Mouse (Mus musculus) layer of hippocampus, adult 8-10 months (tissue): ENCODE results near the gene Ttll5. TPM values are rescaled to one million over a fixed set of nuclear protein-coding genes. Genes with fewer than 3 reads are reported as not detected.

ENCODE experiments used
- DNase-seq, 2 experiments: peaks; one replicate each; pipeline ENCODE4 v3.0.0; 2022; ENCODE audit warnings: low spot score in 2 of 2
- total RNA-seq, 4 experiments: library from RNA; stranded (reverse); gene quantifications; 2 replicates each; pipeline ENCODE4 v1.2.4; 2022

The Ttll5 gene
- total RNA-seq, 4 experiments from 2014 or later = 43.8 to 55.8 (median 51.1) TPM

DNA sequence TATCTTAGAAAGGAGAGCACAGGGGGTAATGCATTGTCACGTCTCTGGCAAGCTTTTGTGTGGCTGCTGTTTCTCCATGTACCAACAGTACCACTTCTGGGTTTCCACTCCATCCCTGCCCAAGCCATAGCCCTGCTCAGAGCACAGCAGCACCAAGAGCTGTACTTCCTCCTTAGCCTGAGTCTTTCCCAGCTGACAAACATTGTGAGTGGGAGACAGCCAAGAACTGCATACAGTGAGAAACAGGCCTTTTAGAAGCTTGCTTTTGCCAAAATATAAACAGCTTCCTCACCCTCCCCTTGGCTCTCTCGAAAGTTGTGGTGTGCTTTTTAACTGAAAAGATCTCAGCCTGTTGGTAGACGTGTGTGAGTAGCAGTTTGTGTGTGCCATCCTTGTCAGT, 182.9 kb downstream of the Ttll5 start:
- DNase-seq = no peak

DNA sequence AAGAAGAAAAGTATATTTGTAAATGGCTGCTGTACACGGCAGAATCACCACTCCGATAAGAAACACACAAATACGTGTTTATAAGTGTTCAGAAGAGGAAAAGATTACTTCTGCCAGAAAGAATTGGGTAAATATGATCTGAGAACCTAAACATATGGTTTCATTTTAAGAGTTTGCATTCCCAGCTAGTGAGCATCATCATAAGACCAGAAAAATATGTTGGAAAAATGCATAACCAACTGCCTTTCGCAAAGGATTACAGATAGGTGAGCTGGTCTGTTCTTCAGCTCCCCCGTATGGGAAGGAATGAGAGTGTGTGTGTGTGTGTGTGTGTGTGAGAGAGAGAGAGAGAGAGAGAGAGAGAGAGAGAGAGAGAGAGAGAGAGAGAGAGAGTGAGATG, 186.2 kb downstream of the Ttll5 start:
- DNase-seq = no peak

- DNase-seq = no peak
These were observed 187.7 kb downstream of the Ttll5 start for GRCm38 (mm10) chr12:86012195-86012594.

DNA sequence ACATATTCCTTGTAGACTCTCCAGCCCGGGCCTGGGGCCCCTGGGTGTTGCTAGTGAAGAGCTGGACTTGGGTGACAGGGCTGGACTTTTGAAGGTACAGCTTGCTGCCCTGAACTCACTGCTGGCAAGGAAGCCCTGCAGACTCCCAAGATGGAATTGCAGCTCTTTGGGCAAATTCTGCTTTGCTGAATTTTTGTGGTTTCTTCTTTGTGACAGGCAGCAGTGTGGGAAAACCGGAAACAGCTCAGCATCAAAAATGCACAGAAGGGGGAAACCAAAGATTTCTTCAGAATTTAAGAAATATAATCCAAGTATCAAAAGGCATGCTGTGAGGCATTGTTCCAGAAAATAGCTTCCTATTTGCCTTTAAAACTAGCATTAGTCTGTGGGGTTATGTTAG, 189.7 kb downstream of the Ttll5 start:
- DNase-seq = no peak

GRCm38 (mm10) chr12:86014621-86015020, 190.2 kb downstream of the Ttll5 start:
- DNase-seq = no peak

DNA sequence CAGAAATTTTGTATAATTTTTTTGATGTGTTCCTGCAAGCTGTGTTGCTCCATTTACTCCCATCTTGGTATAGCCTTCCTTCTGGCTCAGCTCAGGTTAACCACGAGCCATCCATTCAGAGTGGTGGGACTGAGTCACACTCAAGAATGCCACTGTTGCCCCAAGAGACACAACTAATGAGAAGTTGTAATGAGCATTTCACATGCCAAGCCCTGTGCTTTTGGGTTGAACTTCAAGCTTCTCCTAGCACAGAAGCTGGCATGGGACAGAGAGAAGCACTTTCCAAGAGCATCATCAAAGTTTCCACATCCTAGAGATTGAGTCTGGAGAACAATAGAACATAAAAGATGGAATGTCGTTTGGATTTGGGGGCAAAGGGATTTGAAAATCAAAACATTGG, 190.7 kb downstream of the Ttll5 start:
- DNase-seq = no peak

DNA sequence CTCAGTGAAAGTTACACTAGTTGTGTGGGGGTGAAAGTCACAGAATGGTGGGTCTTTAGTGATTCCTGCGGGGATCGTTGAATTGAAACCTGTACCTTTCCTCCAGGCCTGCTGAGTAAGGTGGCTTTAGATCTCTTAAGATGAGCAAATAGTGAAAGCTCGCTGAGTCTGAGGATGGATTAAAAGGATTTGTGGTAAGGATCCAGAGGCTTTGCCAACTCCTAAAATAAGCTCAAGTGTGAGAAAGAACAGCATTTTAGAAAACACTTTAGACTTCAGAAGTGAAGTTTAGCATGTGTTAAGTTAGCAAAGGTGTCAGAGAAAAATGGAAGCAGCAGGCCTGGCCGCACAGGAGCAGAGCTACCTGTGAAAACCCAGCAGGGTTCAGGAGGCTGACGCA, 192.9 kb downstream of the Ttll5 start:
- no peak for DNase-seq

DNA sequence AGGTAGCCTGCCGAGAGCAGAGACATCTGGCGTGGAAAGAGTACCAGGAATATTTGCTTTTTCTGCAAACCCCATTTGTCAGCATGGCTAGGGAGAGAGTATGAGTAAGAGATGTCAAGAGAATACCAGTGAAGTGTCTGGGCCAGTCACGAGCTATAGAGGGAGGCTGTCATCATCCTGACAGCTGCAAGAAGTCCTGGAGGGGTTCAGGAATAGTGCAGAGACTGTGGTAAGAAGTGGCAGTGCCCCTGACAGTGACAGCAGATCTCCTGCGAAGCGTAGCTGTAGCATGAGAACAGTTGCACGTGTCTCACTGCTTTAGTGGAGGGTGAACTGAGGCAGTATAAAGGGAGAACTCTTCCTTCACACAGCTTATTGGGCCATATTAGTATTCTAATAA, 197.1 kb downstream of the Ttll5 start:
- DNase-seq = no peak

GRCm38 (mm10) chr12:86022282-86022984, 198.0 kb downstream of the Ttll5 start:
- no peak for DNase-seq

DNA sequence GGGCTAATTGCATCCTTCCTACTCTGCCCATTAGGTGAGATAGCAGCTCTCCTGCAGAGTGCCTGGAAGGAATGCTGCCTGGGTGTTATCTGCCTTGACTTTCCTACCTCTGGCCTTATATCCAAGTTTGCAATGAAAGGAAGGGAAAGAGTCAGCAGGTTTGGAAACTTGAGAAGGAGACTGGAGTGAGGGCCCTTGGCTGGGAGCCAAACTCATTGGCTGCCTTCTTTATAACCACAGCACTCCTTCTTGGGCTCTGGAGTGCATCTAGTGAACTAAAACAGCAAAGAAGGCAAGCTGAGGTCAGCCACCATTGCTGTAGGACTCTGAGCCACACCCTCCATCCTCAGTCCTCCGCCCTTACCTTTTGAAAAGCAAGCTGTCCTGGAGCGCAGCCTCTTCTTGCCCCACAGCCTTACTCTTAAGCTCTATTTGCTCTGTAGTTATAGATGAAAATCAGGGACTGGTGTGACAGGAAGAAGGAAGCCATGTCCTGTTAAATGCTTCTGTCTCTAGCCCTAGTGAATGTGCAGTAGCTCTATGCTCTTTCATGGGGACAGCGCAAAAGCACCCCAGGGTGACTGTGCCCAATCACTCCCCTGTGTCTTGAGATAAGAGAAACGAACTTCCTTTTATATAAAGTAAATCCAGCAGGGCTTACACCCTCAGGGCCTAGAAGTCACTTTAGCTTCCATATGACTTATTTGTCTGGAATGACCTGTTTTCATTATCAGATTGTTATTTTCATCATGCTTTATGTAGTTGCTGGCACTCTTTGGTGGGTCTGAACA, 198.8 kb downstream of the Ttll5 start:
- DNase-seq = no peak

GRCm38 (mm10) chr12:86024426-86024825, 200.0 kb downstream of the Ttll5 start:
- no peak for DNase-seq

- DNase-seq = no peak
These were observed 201.0 kb downstream of the Ttll5 start for GRCm38 (mm10) chr12:86025480-86025879.

- no peak for DNase-seq
These were observed 202.5 kb downstream of the Ttll5 start for GRCm38 (mm10) chr12:86027000-86027399.

DNA sequence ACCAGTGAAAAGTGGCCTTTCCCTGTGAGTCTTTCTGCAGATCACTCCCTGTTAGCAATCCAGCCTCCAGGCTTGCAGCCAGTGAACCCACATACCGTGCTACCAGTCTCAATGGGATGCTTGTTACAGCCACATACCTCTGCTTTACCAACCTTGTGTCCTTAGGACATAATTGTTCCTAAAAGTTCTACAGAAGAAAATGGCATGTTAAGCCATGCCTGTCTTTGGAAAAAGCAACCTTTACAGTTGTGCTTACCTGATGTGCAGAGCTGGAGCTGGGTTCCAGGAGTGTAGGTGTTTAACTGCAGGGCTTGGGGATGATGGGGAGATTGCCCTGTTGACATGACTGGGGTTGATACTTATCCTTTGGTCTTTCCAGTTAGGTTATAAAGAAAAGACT, 203.3 kb downstream of the Ttll5 start:
- no peak for DNase-seq

- DNase-seq = no peak
These were observed 206.5 kb downstream of the Ttll5 start for GRCm38 (mm10) chr12:86030932-86031331.

GRCm38 (mm10) chr12:86035586-86035985, 211.1 kb downstream of the Ttll5 start:
- DNase-seq = no peak

DNA sequence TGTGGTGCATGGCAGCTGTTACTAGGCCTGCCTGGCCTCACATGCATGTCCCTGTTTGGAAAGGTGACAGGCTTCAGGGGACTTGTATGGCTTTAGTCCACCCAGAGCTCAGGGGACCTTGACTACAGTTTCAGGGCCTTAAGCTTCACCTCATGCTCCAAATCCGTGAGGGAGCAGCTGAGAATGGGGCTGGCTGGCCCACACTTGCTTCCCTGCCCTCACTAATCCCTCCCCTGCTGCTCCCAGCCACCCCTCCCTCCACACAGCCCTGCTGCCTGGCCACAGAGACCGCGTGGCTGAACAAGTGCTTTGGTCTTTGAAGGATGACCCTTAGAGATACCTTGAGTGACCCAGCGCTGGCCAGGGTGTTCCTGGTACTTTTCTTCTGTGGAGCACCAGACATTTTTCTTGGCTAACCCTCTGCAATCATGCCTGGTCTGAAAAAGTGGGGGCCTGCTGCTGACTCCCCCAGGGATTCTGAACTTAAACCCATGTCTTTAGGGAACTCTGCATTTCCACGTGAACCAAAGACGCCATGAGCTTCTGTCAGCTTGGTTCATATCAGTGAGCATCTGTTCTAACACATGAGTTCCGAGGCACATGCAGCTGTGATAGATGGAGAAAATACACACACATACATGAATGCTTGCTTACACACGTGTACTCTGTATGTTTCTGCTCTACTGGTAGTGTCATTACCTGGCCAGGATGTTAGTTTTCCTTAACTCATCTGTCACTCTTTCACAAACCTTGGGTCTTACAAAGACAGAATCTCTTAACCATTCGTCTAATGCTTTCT, 212.1 kb downstream of the Ttll5 start:
- DNase-seq = no peak

GRCm38 (mm10) chr12:86037235-86037921, 212.9 kb downstream of the Ttll5 start:
- DNase-seq = no peak

GRCm38 (mm10) chr12:86039078-86039477, 214.6 kb downstream of the Ttll5 start:
- no peak for DNase-seq

DNA sequence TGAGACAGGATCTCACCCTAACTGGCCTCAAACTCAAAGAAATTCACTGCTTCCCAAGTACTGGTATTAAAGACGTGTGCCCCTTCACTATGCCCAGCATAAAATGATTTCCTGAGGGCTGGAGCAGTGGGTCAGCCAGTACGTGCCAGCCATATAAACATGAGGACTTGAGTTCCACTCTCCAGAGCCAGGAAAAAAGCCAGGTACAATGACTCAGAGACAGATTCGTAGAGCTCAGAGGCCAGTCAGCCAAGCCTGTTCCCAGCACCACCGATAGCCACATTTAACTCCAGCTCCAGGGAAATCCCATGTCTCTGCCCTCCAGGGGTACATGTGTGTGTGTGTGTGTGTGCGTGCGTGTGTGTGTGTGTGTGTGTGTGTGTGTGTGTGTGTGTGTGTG, 215.3 kb downstream of the Ttll5 start:
- no peak for DNase-seq

GRCm38 (mm10) chr12:86046141-86046540, 221.7 kb downstream of the Ttll5 start:
- no peak for DNase-seq

GRCm38 (mm10) chr12:86046776-86047175, 222.3 kb downstream of the Ttll5 start:
- no peak for DNase-seq
